Mouse (Mus musculus) midbrain, embryonic 11.5 days (tissue): ENCODE results near the gene Camk1g. TPM values are rescaled to one million over a fixed set of nuclear protein-coding genes. Genes with fewer than 3 reads are reported as not detected.

ENCODE experiments used
- ATAC-seq: fragments of 200-750 bp; cut with Nextera tagmentation; 2 replicates; pipeline ENCODE4 v1.8.0; 2017; ENCODE audit warnings: moderate TSS enrichment, moderate library complexity; ENCODE audit not compliant: low FRiP score
- DNase-seq: peaks from one replicate; pipeline ENCODE4 v3.0.0; 2015; ENCODE audit warnings: low spot score; ENCODE audit errors: missing footprints
- H3K27ac ChIP-seq: fragments of 300-500 bp; sonication (generic); 2 replicates; pipeline ENCODE4 v1.5.1; 2014; ENCODE audit warnings: low read depth, low read length
- H3K27me3 ChIP-seq: fragments of 300-500 bp; sonication (generic); 2 replicates; pipeline ENCODE4 v1.6.1; 2014; ENCODE audit warnings: mild to moderate bottlenecking, low read length, moderate library complexity, mixed read lengths; ENCODE audit not compliant: control insufficient read depth, insufficient read depth
- H3K36me3 ChIP-seq: fragments of 300-500 bp; sonication (generic); 2 replicates; pipeline ENCODE4 v1.6.1; 2014; ENCODE audit warnings: mild to moderate bottlenecking, low read length, moderate library complexity, mixed read lengths; ENCODE audit not compliant: control insufficient read depth, insufficient read depth
- H3K4me1 ChIP-seq: fragments of 300-500 bp; sonication (generic); 2 replicates; pipeline ENCODE4 v1.6.1; 2014; ENCODE audit warnings: low read length; ENCODE audit not compliant: control insufficient read depth, insufficient read depth
- H3K4me2 ChIP-seq: fragments of 300-500 bp; sonication (generic); 2 replicates; pipeline ENCODE4 v1.6.1; 2014; ENCODE audit warnings: mild to moderate bottlenecking, moderate library complexity
- H3K4me3 ChIP-seq: fragments of 300-500 bp; sonication (generic); 2 replicates; pipeline ENCODE4 v1.5.1; 2014; ENCODE audit warnings: low read depth, low read length
- H3K9ac ChIP-seq: fragments of 300-500 bp; sonication (generic); 2 replicates; pipeline ENCODE4 v1.6.1; 2014; ENCODE audit warnings: low read length
- H3K9me3 ChIP-seq: fragments of 300-500 bp; sonication (generic); 2 replicates; pipeline ENCODE4 v1.6.1; 2016; ENCODE audit warnings: low read length; ENCODE audit not compliant: control insufficient read depth
- WGBS: fragments of 180-500 bp; shearing (Covaris S2); extraction: QIAGEN DNeasy Blood & Tissue Kit; methylation state at CpG from one replicate; pipeline ENCODE4 v1.1.7; 2014; 5-methylcytosine and 5-hydroxymethylcytosine counted together
- polyA plus RNA-seq: library from polyadenylated mRNA; unstranded; fragments of >200 nt; fragmentation: Nextera tagmentation; extraction: Ambion mirVana; gene quantifications from 2 replicates; pipeline ENCODE4 v1.2.1, GENCODE M21; 2014

Gene Camk1g
- polyA plus RNA-seq = 17.1 and 20.1 TPM in 2 replicates

GRCm38 (mm10) chr1:193370096-193370495 lies at the start of gene Camk1g:
Gene Camk1g, minus strand, starts transcription at chr1:193370298.
- H3K27ac ChIP-seq = no peak within 1 kb of the TSS; the same call in 1 of the 2 replicates

GRCm38 (mm10) chr1:193419168-193419567 lies 49.1 kb upstream of the Camk1g start:
- no peak overlapping the region for H3K4me3 ChIP-seq
- H3K27ac ChIP-seq = no peak overlapping the region
- ATAC-seq (no peak), DNase-seq (no peak)
- H3K4me2 ChIP-seq = no peak overlapping the region
- WGBS = 36% methylated on average over 2 of the region's 2 CpGs
- H3K4me1 ChIP-seq = 0 out of 2 replicates have a peak, but pooled peaks cover 2% of the 10 kb centered on the region
- H3K9me3 ChIP-seq = no peaks in the 10 kb centered on the region
- H3K27me3 ChIP-seq = no peaks in the 10 kb centered on the region
- no peak overlapping the region for H3K9ac ChIP-seq
- no peaks in the 10 kb centered on the region for H3K36me3 ChIP-seq

More at GRCm38 (mm10) chr1:193370096-193370495, at the start of gene Camk1g:
- no peaks in the 10 kb centered on the region for H3K9me3 ChIP-seq
- no peaks in the 10 kb centered on the region for H3K27me3 ChIP-seq
- 3% methylated on average over 2 of the region's 2 CpGs for WGBS
- DNase-seq (peak; percentile 99), ATAC-seq (peak; percentile 90)
- peak within 1 kb of the TSS; percentile 53 for H3K9ac ChIP-seq
- peak within 1 kb of the TSS; percentile 33 for H3K4me3 ChIP-seq
- H3K4me2 ChIP-seq = peak within 1 kb of the TSS; percentile 46
- H3K36me3 ChIP-seq = no peaks in the 10 kb centered on the region
- peaks cover 18% of the 10 kb centered on the region for H3K4me1 ChIP-seq

- Histone ChIP-seq H3K27me3 (no peaks in the 10 kb centered on the region), H3K27ac (no peak overlapping the region), H3K36me3 (no peaks in the 10 kb centered on the region), H3K9ac (no peak overlapping the region), H3K4me2 (no peak overlapping the region), H3K4me3 (no peak overlapping the region), H3K9me3 (no peaks in the 10 kb centered on the region), H3K4me1 (0 out of 2 replicates have a peak, but pooled peaks cover 2% of the 10 kb centered on the region)
- DNase-seq = no peak
- 90% methylated on average over 5 of the region's 5 CpGs for WGBS
- ATAC-seq = no peak
These were observed 48.6 kb upstream of the Camk1g start for GRCm38 (mm10) chr1:193418656-193419055.

- ATAC-seq (no peak), DNase-seq (no peak)
- Histone ChIP-seq H3K4me1 (no peaks in the 10 kb centered on the region), H3K27me3 (no peaks in the 10 kb centered on the region), H3K9me3 (no peaks in the 10 kb centered on the region), H3K27ac (no peak overlapping the region), H3K4me2 (no peak overlapping the region), H3K36me3 (no peaks in the 10 kb centered on the region), H3K9ac (no peak overlapping the region), H3K4me3 (no peak overlapping the region)
- 86% methylated on average over 4 of the region's 4 CpGs for WGBS
These were observed 44.0 kb upstream of the Camk1g start for GRCm38 (mm10) chr1:193414067-193414466.

GRCm38 (mm10) chr1:193413368-193414000 lies 43.4 kb upstream of the Camk1g start:
- no peak overlapping the region for H3K9ac ChIP-seq
- no peaks in the 10 kb centered on the region for H3K9me3 ChIP-seq
- no peaks in the 10 kb centered on the region for H3K27me3 ChIP-seq
- DNase-seq = no peak
- H3K4me1 ChIP-seq = no peaks in the 10 kb centered on the region
- no peaks in the 10 kb centered on the region for H3K36me3 ChIP-seq
- no peak for ATAC-seq
- WGBS = 95% methylated on average over 5 of the region's 5 CpGs
- no peak overlapping the region for H3K4me2 ChIP-seq
- no peak overlapping the region for H3K27ac ChIP-seq
- no peak overlapping the region for H3K4me3 ChIP-seq

- H3K27ac ChIP-seq = no peak overlapping the region
- no peaks in the 10 kb centered on the region for H3K36me3 ChIP-seq
- no peak overlapping the region for H3K4me2 ChIP-seq
- no peak overlapping the region for H3K4me3 ChIP-seq
- no peaks in the 10 kb centered on the region for H3K9me3 ChIP-seq
- ATAC-seq (no peak), DNase-seq (no peak)
- H3K27me3 ChIP-seq = no peaks in the 10 kb centered on the region
- H3K9ac ChIP-seq = no peak overlapping the region
- H3K4me1 ChIP-seq = no peaks in the 10 kb centered on the region
- WGBS = 84% methylated on average over 6 of the region's 6 CpGs
These were observed 37.4 kb upstream of the Camk1g start for GRCm38 (mm10) chr1:193407487-193407886.

- H3K27ac ChIP-seq = no peak overlapping the region
- 80% methylated on average over 6 of the region's 6 CpGs for WGBS
These were observed 36.1 kb upstream of the Camk1g start for GRCm38 (mm10) chr1:193406059-193406642.

GRCm38 (mm10) chr1:193401695-193402094 lies 31.6 kb upstream of the Camk1g start:
- Histone ChIP-seq H3K36me3 (no peaks in the 10 kb centered on the region), H3K4me1 (no peaks in the 10 kb centered on the region), H3K9me3 (no peaks in the 10 kb centered on the region), H3K9ac (no peak overlapping the region), H3K27me3 (no peaks in the 10 kb centered on the region), H3K4me3 (no peak overlapping the region), H3K27ac (no peak overlapping the region), H3K4me2 (no peak overlapping the region)
- DNase-seq (no peak), ATAC-seq (no peak)
- WGBS = 79% methylated on average over 9 of the region's 9 CpGs

More at GRCm38 (mm10) chr1:193406059-193406642, 36.1 kb upstream of the Camk1g start:
- ATAC-seq (no peak), DNase-seq (no peak)
- H3K9ac ChIP-seq = no peak overlapping the region
- H3K4me3 ChIP-seq = no peak overlapping the region
- no peaks in the 10 kb centered on the region for H3K36me3 ChIP-seq
- H3K4me1 ChIP-seq = no peaks in the 10 kb centered on the region
- no peaks in the 10 kb centered on the region for H3K9me3 ChIP-seq
- H3K4me2 ChIP-seq = no peak overlapping the region
- H3K27me3 ChIP-seq = no peaks in the 10 kb centered on the region

GRCm38 (mm10) chr1:193400348-193400747 lies 30.2 kb upstream of the Camk1g start:
- Histone ChIP-seq H3K9ac (no peak overlapping the region), H3K9me3 (no peaks in the 10 kb centered on the region), H3K4me2 (no peak overlapping the region), H3K4me3 (no peak overlapping the region), H3K4me1 (no peaks in the 10 kb centered on the region), H3K27ac (no peak overlapping the region), H3K36me3 (no peaks in the 10 kb centered on the region), H3K27me3 (no peaks in the 10 kb centered on the region)
- DNase-seq (no peak), ATAC-seq (no peak)
- WGBS = 93% methylated on average over 1 of the region's 1 CpGs
